Mouse (Mus musculus): Measurements from ENCODE around the gene 1700102P08Rik. TPM values are rescaled to one million over a fixed set of nuclear protein-coding genes. Genes with fewer than 3 reads are reported as not detected.

The 1700102P08Rik gene
- total RNA-seq, 2 experiments from 2014 or later: 0.32 to 0.48 TPM

GRCm38 (mm10) chr9:108404451-108404850 lies 11.8 kb downstream of the 1700102P08Rik start:
- intact Hi-C loops (cut with DNase I): no loop called here
- DNase-seq: no peak

DNA sequence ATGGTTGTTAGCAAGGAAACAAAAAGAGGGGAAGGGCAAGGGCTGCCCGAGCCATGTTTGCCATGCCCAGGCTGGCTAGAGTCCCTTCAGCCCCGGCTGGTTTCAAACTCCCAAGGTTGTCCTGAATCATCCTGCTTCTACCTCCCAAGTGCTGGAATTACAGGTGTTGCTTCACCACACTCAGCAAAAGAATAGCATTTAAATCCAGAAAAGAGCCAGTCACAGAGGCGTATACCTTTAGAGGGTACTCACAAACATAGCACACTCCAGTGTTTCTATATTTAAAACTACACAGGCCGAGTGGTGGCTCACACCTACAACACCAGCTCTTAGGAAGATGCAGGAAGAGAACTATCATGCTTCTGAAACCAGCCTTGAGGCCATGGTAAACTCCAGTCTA lies 16.9 kb downstream of the 1700102P08Rik start:
- intact Hi-C loops (cut with DNase I): no loop called here
- DNase-seq: no peak

DNA sequence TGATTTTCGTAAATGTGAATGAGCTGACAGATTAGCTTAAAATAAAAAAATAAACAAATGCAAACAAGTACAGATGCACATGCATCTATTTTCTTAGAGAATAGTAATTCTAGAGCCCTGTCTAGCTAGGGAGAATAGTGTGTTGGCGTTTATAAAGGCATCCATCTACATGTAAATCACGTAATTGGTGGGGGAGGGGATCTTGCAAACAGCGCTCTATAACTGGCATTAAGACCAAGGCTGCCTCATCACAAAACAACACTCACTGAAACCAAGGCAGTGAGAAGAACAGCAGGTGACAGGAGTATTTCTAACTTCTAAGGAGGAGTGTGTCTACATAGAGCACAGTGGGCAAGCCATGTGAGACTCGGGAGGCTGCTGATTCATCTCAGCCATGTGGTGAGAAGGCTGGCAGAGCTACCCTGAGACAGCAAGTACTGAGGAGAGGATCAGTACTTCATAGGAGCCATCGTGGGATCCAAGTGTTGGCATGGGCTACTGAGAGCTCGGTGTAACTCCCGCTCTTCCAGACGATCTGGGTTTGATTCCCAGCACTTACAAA lies 18.9 kb downstream of the 1700102P08Rik start:
- DNase-seq: no peak
- intact Hi-C loops (cut with DNase I): no loop called here

DNA sequence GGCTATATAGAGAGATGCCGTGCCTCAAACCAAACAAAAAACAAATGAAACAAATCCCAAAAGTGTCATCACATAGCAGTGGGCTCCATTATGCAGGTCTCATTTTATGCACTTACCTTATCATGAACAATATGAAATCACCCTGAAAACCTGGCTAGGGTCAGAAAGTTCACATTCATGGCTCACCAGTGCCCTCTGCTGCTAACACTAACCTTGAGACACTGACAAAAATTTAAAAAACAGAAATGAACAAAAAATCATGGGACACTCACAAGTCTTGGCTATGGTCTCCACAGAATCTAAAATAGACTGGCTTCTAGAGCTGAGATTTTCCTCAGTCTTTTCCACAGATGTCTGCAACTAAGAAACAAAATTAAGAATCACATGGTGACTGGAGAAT lies 19.6 kb downstream of the 1700102P08Rik start:
- intact Hi-C loops (cut with DNase I): loop anchor here (2.0 kb wide), 1 partner anchor 127 kb away; no protein-coding TSS in a partner anchor
- no peak for DNase-seq

- no peak for DNase-seq
- intact Hi-C loops (cut with DNase I): no loop called here
Observed at GRCm38 (mm10) chr9:108428384-108428783, 35.8 kb downstream of the 1700102P08Rik start, which contains the start of gene Ccdc36. Gene Ccdc36, minus strand, starts transcription at chr9:108428484.

DNA sequence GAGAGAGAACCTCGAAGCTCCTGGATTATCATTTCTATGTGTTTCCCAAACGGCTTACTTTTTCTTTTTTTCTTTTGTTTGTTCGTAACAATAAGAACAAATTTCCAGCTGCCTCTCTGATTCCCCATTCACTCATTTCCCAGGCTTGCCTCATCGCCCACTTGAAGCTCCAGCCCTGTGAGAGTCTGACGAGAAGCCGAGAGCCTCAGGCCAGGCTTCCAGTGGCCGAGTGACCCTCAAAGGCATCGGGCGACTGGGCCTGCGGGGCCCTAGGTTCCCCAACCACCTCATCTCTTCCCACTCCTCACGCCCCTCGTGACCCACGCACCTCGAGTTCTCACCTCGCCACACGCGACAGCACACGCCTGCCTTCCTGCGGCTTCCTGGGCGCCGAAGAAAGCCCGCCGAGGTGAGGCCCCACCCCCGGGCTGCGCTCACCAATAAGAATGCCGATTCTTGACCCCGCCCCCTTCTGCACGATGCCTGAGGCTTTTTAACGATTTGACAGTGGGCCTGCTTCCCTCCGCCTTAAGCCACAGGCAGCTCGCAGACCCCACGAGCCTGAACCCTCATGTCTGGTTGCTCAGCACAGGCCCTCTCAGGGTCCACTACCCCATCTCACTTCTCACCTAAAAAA lies 38.9 kb downstream of the 1700102P08Rik start:
- DNase-seq: no peak
- intact Hi-C loops (cut with DNase I): loop anchor here (10.0 kb wide), 1 partner anchor 327 kb away; no protein-coding TSS in a partner anchor

DNA sequence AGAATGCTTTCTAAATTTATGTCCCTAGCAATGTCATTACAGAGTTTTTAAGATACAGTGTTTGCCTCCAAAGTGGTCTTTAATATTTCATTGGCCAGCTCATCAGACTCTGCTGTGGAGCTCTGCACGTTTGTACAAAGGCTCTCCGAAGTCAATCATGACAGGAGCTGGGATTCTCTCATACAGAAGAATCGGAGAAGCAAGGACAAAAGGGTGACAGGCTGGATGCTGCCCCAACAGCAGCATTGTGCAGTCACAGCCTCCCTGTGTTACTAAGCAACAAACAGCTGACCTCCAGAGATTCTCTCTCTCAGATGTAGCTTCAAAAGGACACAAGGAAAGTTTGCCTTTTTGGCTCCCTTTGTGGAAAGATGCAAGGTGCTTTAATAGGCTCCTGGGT lies 43.6 kb downstream of the 1700102P08Rik start, which contains the start of gene BC048562:
Gene BC048562 (plus strand): TSS at position 301 of the 400 bp plus-strand sequence.
- intact Hi-C loops (cut with DNase I): loop anchor here (10.0 kb wide), 1 partner anchor 331 kb away; no protein-coding TSS in a partner anchor

DNA sequence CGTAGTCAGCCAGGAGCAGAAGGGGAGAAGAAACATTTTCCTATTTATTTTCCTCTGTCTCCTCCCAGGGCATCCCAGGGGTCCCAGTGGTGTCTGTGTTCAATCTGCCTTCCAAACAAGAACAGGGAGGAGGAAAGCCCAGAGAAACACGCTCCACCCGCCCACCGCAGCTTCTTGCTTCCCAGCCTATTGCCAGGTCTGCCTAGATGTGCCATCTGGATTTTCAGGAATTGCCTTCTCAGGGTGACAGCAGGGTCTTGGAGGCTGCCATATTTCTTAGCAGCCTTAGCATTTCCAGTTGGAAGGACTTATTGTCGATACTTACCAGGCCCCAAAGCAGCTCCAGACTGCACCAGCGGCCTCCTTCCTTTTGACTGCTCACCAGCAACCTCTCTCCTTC lies 46.6 kb downstream of the 1700102P08Rik start:
- no peak for DNase-seq
- intact Hi-C loops (cut with DNase I): loop anchor here (10.0 kb wide), 1 partner anchor 334 kb away; no protein-coding TSS in a partner anchor

More for the DNA sequence above, 43.6 kb downstream of the 1700102P08Rik start, which contains the start of gene BC048562:
- DNase-seq: no peak

DNA sequence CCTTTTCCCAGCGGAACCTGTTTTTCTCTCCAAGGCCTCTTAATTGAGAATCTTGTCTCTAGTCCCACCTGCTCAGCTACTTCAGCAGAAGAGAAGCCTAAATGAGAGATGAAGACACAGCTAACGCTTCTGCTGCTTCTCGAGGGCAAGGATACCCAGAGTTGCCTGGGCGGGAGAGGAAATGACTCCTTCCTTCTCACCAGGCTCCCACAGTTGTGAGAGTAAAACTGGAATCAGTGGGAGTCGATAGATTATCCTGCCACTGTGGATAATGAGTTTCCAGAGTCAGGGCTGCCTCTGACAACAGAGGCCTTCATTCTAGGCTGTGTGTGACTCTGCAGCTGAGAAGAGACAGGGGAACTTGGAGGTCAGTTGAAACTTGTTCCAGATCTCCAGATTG lies 47.9 kb downstream of the 1700102P08Rik start:
- intact Hi-C loops (cut with DNase I): no loop called here

DNA sequence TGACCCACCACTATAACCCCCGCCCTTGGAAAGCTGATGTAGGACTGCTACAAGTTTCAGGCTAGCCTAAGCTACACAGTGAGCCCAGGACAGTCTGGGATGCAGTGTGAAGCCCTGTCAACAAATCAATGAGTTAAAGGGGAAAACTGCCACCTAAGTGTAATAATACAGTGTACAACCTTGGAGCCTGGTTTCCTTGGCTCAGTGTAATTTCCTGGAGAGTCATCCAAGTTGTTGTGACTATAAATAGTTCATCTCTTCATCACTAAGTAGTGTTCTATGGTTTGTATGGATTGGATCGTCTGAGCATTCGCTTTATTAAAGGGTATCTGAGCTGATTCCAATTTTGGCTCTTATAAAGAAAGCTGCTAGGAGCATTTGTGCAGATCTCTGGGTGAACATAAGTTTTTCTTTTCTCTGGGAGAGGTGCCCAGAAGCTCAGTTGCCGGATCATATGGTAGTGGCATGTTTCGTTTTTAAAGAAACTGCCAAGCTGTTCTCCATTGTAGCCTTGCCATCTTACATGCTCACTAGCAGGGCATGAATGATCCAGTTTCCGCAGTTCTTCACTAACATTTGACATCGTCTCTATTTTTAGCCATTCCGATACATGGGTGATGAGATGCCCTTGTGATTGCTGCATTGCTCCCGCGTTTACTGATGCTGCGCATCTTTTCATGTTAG lies 48.8 kb downstream of the 1700102P08Rik start:
- intact Hi-C loops (cut with DNase I): no loop called here
- DNase-seq: no peak

More for the DNA sequence above, 47.9 kb downstream of the 1700102P08Rik start:
- no peak for DNase-seq

GRCm38 (mm10) chr9:108445125-108445524 lies 52.5 kb downstream of the 1700102P08Rik start:
- intact Hi-C loops (cut with DNase I): no loop called here
- no peak for DNase-seq

DNA sequence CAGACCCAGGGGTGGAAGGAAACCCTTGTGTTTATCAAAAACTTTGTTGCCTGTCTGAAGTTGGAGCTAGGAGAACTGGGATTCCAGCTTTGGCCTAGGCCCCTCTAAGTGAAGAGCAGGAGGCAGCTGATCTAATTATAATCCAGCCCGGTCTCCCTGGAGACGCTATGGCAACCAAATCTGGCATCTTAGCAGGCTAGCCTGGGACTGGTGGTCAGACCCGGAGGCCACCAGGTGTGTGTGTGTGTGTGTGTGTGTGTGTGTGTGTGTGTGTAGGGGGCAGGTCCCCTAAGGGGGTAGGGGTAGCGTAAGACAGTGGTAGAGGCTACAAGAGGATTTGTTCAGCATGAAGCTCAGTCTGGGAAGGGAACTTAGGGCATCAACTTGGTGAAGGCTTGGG lies 57.3 kb downstream of the 1700102P08Rik start:
- DNase-seq: no peak
- intact Hi-C loops (cut with DNase I): no loop called here

DNA sequence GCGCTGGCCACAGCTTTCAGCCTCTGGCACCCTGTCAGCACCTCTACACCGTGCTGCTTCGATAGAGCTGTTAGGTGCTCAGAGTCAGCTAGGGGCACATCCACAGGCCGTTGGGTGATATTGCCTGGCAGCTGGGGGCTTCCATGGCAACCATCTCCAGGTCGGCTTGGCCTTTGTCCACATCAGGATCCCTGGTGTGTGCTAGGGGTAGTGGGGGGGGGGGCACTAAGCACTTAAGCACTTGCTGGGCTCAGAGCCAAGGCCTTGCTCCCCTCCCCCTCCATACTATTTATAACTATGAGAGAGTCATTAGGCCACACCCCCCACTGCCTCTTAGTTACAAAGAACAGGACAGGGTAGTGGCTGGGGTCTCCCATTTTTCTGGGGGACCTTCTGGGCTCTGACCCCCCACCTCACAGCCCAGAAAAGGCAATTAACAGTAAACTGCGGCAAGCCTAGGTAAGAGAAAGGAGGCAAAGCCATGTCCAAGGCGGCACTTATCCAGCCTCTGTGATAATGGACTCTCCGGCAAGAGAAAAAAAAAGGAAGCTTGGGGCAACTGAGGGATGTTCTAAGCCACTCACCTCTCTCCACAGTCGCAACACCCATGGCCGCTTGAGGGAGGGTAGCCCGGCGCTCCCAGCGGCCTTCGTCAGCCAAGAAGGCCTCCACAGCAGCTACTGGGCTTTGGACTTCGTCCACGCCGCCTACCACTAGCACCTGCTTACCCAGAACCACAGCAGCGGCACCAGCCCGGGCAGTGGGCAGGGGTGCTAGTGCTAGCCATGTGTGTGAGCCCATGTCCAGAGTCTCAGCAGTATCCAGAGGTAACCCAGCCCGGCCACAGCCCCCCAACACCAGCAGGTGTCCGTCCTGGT lies 57.9 kb downstream of the 1700102P08Rik start:
- DNase-seq: no peak
- intact Hi-C loops (cut with DNase I): no loop called here

DNA sequence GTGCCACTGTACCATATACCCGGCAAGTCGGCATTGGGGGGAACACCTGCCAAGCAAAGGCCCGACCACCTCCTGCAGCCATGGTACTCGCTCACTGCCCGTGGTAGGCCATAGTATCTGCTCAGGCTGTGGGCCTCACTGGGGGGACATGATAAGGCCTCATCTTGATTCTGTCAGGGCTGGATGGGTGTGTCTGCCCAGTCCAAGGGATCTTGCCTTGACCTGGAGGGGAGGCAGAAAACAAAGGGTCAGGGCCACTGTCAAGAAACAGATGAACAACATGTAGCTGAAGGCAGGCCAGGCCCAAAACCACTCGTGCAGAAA lies 58.5 kb downstream of the 1700102P08Rik start:
- DNase-seq: no peak
- intact Hi-C loops (cut with DNase I): no loop called here

- DNase-seq: no peak
- intact Hi-C loops (cut with DNase I): no loop called here
Observed at GRCm38 (mm10) chr9:108451519-108452160, 59.0 kb downstream of the 1700102P08Rik start.

DNA sequence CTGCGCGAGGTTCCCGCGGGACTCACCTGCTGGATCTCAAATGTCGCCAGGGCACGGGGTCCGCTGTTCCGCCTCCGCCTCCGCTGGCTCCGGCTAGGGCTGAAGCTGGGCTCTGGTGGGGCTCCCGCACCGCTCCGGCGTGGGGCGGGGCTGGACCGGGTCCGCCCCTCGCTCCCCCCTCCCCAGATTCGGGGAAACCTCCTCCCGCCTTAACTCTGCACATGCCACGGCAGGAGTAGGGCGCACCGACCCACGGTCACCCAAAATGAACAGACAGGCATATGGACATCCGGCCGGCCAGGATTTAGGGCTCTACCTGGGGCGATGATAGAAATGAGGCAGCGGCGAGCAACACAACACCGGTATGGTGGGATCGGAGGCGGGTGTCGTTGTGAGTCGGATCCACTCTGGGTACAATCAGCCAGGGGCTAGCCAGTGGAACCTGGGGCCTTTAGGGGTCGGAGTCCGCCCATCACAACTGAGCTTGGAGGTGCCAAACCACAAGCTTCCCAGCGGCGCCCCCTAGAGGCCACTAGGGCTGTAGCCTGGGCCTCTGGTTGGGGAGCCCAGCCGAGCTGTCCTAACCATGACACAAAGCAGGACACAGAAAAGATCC lies 59.8 kb downstream of the 1700102P08Rik start:
- intact Hi-C loops (cut with DNase I): no loop called here

DNA sequence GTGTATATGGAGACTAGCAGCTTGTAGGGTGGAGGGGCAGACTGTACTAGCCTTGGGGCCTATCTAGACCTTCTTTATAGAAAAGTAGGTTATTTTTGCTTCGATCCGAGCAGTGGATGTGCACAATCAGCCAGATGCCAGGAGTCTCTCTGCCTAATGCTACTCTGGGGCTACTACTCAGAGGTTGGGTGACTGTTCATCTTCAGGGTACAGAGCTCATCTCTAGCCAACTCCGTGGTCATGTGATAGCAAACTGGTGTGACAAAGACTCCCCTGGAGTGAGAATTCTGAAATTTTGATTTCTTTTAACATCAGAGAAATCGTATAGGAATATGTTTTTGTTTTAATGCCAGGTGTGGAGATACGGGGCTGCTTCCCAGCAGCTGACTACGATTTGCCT lies 60.3 kb downstream of the 1700102P08Rik start:
- intact Hi-C loops (cut with DNase I): no loop called here
- DNase-seq: no peak

More for the DNA sequence above, 59.8 kb downstream of the 1700102P08Rik start:
- DNase-seq: peak; percentile 81 to 83

- no peak for DNase-seq
- intact Hi-C loops (cut with DNase I): no loop called here
Observed at GRCm38 (mm10) chr9:108453458-108453857, 60.9 kb downstream of the 1700102P08Rik start.

DNA sequence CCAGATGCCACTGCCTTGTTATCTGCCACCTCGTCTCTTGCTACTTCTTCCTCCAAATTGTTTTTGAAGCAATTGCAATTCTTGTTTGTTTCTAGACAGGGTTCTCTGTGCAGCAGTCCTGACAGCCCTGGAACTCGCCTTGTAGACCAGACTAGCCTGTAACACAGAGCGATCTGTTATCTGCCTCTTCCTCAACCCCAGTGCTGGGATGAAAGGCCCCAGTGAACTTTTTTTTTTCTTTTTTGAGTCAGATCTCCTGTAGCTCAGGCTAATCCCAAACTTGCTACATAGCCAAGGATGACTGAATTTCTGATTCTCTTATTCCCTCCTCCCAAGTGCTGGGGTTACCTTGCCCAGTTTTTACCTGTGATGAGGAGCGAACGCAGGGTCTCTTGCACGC lies 61.8 kb downstream of the 1700102P08Rik start:
- DNase-seq: no peak
- intact Hi-C loops (cut with DNase I): no loop called here
